In the genomic region with DNA sequence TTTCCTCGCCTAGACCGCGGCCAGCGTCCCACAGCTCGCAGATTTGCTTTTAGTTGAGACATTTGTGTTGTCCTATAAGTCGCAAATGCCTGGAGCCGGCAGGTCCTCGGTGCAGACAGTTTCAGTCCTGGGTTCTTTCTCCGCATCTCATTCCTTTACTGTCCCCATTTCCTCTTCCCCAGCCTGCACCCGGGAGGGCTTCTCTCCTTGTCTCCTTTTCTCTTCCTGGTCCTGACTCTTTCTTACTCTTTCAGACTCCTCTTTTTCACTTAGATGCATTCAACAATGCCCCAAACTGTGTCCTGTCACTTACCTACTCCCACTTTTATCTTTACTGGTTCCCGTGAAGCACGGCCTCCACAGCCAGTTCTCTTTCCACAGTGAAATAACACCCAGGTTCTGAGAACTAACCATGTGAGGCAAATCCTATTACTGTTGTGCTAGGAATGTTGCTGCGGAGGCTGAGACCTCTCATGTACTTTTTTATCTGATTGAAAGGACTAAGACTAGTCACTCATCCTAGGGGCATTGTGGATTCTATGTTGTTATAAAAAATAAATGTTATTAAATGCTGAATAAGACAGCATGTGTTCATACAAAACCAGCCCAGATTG, we compare ENCODE assay signal across 8 mouse cellular contexts. TPM values are rescaled to one million over a fixed set of nuclear protein-coding genes. Genes with fewer than 3 reads are reported as not detected.
DNase-seq lines count a peak whose midpoint lies in the region; ATAC-seq and TF ChIP-seq lines count a peak whose summit lies in the region.

No protein-coding gene starts in this region.

- H3K4me3 ChIP-seq in heart, postnatal 0 days (ENCODE audit: low read depth, low read length) = peak overlapping the region; percentile 77

- no peak for TF ChIP-seq EP300 in heart, postnatal 0 days (IDR thresholded peaks at IDR 0.05; ENCODE audit: low read depth)

- TF ChIP-seq CTCF in heart, postnatal 0 days (IDR thresholded peaks at IDR 0.05; ENCODE audit: low read depth) = no peak

- H3K4me1 ChIP-seq in heart, postnatal 0 days (ENCODE audit: control insufficient read depth, insufficient read depth) = peaks cover 14% of the 10 kb centered on the region

- no peaks in the 10 kb centered on the region for H3K9me3 ChIP-seq in heart, postnatal 0 days (replicated peaks; ENCODE audit: control insufficient read depth, low read length)

- H3K27ac ChIP-seq in heart, postnatal 0 days (ENCODE audit: low read depth) = peak overlapping the region; percentile 92

- ATAC-seq in heart, postnatal 0 days (ENCODE audit: insufficient read depth, low read depth) = peak; percentile 18
- ATAC-seq in granulocyte monocyte progenitor cell, adult 5-6 weeks (replicated peaks; ENCODE audit: poor library complexity, severe bottlenecking) = peak; percentile 23; the same call in 1 of the 2 replicates
- peak; percentile 29 for ATAC-seq in megakaryocyte, adult 5-6 weeks (ENCODE audit: poor library complexity, severe bottlenecking)

- under 1% methylated on average over 13 of the region's 13 CpGs for WGBS in heart, postnatal 0 days

- peak overlapping the region; percentile 75 for H3K9ac ChIP-seq in heart, postnatal 0 days (replicated peaks; ENCODE audit: low read depth, low read length)

- DNase-seq in heart, postnatal 0 days (ENCODE audit: low spot score) = peak; percentile 8
- DNase-seq in heart, postnatal 10 days = no peak
- peak; percentile 26 for DNase-seq in R1 (ENCODE audit: low read depth, low spot score)
- no peak for DNase-seq in adrenal gland, adult 2 months
- DNase-seq in gastrocnemius, postnatal 25 days = no peak
- DNase-seq in left cerebral cortex, adult 11 months (ENCODE audit: low spot score) = no peak

- no peaks in the 10 kb centered on the region for H3K27me3 ChIP-seq in heart, postnatal 0 days (ENCODE audit: control insufficient read depth, insufficient read depth, low read length)

- H3K36me3 ChIP-seq in heart, postnatal 0 days (replicated peaks; ENCODE audit: control insufficient read depth, insufficient read depth, low read length) = peaks cover 11% of the 10 kb centered on the region; the same call in 1 of the 2 replicates

- H3K4me2 ChIP-seq in heart, postnatal 0 days (ENCODE audit: low read depth, low read length) = peak overlapping the region; percentile 80

- intact Hi-C loops in heart, postnatal 10 days (cut with DNase I) = no loop called here

RNA-seq across cellular contexts. Expression of a gene that starts 0.6 kb away (rescaled TPM):
- 31.0 and 31.6 TPM in 2 replicates for total RNA-seq in heart, postnatal 0 days (2014; rRNA removed; ENCODE audit: low replicate concordance)
- polyA plus RNA-seq in heart, postnatal 0 days (2015; fragmentation: Nextera tagmentation; extraction: Ambion mirVana) = 14.8 and 15.0 TPM in 2 replicates
- total RNA-seq in heart, postnatal 10 days (2021) = 10 to 100 TPM; 26.3 to 28.1 TPM
- total RNA-seq in granulocyte monocyte progenitor cell, adult 5-6 weeks (2014; fragmentation: Nextera tagmentation) = 29.0 and 32.5 TPM in 2 replicates
- 26.9 and 31.6 TPM in 2 replicates for total RNA-seq in granulocyte monocyte progenitor cell, adult 5-6 weeks (2017)
- total RNA-seq in megakaryocyte, adult 5-6 weeks (2015) = 24.9 and 30.9 TPM in 2 replicates
- 24.2 and 27.9 TPM in 2 replicates for total RNA-seq in megakaryocyte, adult 5-6 weeks (2017)
- total RNA-seq in adrenal gland, adult 2 months (2021) = 10 to 100 TPM; 35.3 to 41.6 TPM
- 8.7 and 11.0 TPM in 2 replicates for polyA plus RNA-seq in adrenal gland, adult 2 months (2012; rRNA removed)
- 10 to 100 TPM; 12.9 to 15.1 TPM for total RNA-seq in gastrocnemius, postnatal 25 days (2021)

Comparison
In these comparisons a context has a peak if more than half of its experiments do, and no peak if none do; other contexts are left out.
1. DNase-seq: peak in heart, postnatal 0 days (single experiment) and R1 (single experiment); none in heart, postnatal 10 days (0 of 2), adrenal gland, adult 2 months (single experiment), gastrocnemius, postnatal 25 days (single experiment) and left cerebral cortex, adult 11 months (single experiment).
2. Peak in every context shown above with its lines, with median percentiles within 50 percentile points of each other: ATAC-seq.